Mouse (Mus musculus) NIH3T3 (cell line): Measurements from ENCODE around the gene 2410002F23Rik.
"Not testable (repeated sequence)": the region's sequence is repeated elsewhere in the genome, so short reads cannot be mapped to it uniquely, and the experiment has no call there.

Experiments used
- DNase-seq: peaks from one replicate; pipeline ENCODE4 v3.0.0-alpha.2; 2012; ENCODE audit warnings: low read depth

Gene 2410002F23Rik

GRCm38 (mm10) chr7:44246055-44246983 lies at the start of gene 2410002F23Rik, which contains the start of gene 1700028J19Rik:
TSS of gene 2410002F23Rik (plus strand) at chr7:44246722.
TSS of gene 1700028J19Rik (minus strand) at chr7:44246695.
- DNase-seq = peak; percentile 94

DNA sequence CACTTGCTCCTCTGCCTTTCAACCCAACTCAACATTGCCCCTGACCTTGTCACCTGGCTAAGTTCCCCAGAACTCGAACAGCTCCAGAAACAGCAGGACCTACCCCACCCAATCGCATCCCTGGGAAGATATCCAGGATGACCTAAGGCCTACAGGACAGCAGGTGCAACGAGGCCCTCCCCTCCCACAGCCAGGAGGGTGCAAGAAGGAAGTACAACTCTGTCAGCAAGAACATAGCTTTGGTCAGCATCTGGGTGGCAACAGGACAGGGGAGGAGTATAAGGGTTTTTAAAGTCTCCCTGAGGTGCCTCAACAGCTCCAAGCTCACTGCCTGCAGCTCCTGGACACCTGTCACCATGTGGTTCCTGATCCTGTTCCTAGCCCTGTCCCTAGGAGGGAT lies 48.6 kb upstream of the 2410002F23Rik start, which contains the start of gene Klk1b3:
TSS of gene Klk1b3 (plus strand) at position 301 of the 400 bp plus-strand sequence.
- DNase-seq = no peak

GRCm38 (mm10) chr7:44207135-44207534 lies 39.4 kb upstream of the 2410002F23Rik start, which contains the start of gene Klk1b4:
TSS of gene Klk1b4 (plus strand) at chr7:44207435.
- not testable (repeated sequence) for DNase-seq

GRCm38 (mm10) chr7:44208307-44208706 lies 38.2 kb upstream of the 2410002F23Rik start:
- no peak for DNase-seq

DNA sequence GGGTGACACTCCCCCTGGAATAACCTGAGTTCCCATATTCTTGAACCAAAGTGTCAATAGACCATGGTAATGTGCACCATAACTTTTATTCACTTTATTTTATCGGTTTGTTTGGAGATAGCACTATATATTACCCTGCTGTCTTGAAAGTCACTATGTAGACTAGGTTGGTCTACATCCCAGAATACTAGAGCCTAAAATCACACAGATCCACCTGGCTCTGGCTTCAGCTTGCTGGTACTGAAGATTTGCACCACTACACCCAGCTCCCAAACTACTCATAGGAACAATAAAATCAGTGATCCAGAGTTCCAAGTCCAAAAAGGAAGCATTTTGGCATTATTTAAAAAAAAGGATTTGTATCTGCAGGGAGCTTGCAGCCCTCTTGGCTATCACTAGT lies 30.9 kb upstream of the 2410002F23Rik start, which contains the start of gene Klk1b5:
TSS of gene Klk1b5 (plus strand) at position 301 of the 400 bp plus-strand sequence.
- DNase-seq = no peak

DNA sequence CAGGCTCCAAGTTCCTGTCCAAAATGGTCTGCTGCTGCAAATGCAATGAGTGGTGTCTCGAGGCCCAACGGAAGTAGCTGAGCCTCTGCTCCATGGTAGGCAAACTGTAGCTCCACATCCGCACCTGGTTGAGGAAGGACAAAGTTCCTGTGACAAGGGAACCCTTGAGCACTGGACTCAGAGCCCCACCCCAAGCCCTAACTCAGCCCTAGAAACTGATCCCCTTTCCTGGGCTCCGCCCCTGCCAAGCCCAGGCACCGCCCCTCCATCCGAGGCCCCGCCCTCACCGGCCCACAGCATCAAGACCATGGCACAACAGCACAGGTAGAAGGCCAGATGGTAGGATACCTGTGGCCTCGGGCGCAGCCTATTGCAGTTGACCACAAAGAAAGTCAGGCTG lies 24.9 kb upstream of the 2410002F23Rik start:
- not testable (repeated sequence) for DNase-seq

DNA sequence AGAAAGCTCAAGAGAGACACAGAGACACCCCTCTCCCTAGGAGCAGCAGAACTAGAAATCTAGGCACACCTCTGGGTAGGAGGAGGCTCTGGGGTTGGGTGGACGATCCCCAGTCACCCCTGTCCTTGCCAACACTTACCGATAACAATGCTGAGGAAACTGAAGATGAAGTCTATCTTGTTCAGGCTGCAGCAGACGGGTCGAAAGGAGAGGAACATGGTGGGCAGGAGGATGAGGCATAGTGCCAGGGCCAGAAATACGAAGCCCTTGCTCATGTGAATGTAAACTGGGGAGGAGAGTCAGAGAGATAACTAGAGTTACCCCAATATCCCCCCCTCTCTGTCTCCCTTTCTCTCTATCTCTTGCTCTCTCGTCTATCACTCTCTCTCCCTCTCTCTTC lies 24.2 kb upstream of the 2410002F23Rik start:
- DNase-seq = not testable (repeated sequence)

- no peak for DNase-seq
Measured at GRCm38 (mm10) chr7:44225076-44225475, 21.4 kb upstream of the 2410002F23Rik start, which contains the start of gene Klk1. TSS of gene Klk1 (plus strand) at chr7:44225360.

DNA sequence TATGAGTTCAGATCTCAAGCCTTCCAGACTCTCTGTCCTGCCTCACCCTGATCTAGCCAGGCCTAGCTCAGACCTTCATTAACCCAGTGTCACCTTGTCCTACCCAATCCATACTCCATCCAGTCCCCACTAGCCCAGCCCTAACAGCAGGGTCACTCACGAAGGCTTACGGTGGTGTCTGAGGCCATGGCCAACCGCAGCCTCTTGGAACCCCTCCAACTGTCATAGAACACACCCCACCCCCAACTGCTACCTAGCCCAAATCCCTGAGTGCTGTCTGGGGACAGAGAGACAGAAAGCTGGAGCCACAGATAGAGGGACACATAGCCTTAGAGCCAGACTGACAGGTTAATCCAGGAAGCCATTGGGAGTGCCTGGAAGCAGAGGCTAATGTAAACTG lies 10.6 kb upstream of the 2410002F23Rik start, which contains the start of gene Gm36864:
TSS of gene Gm36864 (plus strand) at position 269 of the 400 bp plus-strand sequence.
- DNase-seq = no peak

- DNase-seq = no peak
Measured at GRCm38 (mm10) chr7:44239913-44240312, 6.6 kb upstream of the 2410002F23Rik start.

DNA sequence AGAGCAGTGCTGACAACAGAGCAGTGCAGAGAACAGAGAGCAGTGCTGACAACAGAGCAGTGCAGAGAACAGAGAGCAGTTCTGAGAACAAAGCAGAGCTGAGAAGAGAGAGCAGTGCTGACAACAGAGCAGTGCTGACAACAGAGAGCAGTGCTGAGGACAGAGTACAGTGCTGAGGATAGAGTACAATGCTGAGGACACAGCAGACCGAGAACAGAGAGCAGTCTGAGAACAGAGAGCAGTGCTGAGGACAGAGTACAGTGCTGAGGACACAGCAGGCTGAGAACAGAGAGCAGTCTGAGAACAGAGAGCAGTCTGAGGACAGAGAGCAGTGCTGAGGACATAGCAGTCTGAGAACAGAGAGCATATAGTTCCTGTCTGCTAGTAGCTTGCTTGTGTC lies 5.8 kb upstream of the 2410002F23Rik start:
- DNase-seq = no peak

DNA sequence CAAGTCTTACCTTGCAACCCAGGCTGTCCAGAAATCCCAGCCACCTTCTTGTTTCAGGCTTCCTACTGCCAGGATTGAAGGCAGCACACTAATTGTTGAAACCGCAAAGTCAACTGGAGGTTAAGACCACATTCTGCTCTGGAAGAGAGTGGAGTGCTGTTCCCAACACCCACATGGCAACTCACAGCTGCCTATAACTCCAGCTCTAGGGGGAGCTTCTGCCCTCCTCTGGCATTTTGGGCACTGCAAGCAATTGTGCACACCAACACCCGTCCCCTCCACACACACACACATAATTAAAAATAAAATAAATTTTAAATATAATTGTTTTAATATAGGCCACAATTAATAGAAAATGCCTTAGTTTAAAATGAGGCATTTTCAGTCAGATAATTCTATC lies 5.4 kb upstream of the 2410002F23Rik start:
- no peak for DNase-seq

- DNase-seq = no peak
Measured at GRCm38 (mm10) chr7:44244080-44244479, 2.4 kb upstream of the 2410002F23Rik start.

- DNase-seq = peak; percentile 67
Measured at GRCm38 (mm10) chr7:44246984-44247470, 505 bp downstream of the 2410002F23Rik start.

GRCm38 (mm10) chr7:44247971-44248370 lies 1.4 kb downstream of the 2410002F23Rik start:
- DNase-seq = no peak

DNA sequence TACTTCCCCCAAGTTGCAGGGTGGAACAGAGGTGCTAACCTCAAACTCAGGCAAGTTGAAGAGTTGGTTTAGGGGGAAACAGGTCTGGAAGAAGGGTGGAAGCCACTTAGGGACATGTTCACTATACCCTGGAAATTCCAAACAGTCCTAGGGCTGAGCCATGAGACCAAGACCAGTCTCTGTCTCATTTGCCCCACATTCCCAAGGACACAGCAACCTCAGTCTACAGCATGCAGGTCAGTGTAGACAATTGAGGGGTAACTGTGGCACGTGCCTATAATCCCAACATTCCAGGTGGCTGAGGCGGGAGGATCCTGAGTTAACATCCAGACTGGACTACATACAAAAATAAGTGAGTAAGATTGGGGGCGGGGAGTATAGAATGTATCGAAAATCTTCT lies 2.7 kb downstream of the 2410002F23Rik start:
- DNase-seq = no peak

- DNase-seq = not testable (repeated sequence)
Measured at GRCm38 (mm10) chr7:44250732-44251275, 4.3 kb downstream of the 2410002F23Rik start.

DNA sequence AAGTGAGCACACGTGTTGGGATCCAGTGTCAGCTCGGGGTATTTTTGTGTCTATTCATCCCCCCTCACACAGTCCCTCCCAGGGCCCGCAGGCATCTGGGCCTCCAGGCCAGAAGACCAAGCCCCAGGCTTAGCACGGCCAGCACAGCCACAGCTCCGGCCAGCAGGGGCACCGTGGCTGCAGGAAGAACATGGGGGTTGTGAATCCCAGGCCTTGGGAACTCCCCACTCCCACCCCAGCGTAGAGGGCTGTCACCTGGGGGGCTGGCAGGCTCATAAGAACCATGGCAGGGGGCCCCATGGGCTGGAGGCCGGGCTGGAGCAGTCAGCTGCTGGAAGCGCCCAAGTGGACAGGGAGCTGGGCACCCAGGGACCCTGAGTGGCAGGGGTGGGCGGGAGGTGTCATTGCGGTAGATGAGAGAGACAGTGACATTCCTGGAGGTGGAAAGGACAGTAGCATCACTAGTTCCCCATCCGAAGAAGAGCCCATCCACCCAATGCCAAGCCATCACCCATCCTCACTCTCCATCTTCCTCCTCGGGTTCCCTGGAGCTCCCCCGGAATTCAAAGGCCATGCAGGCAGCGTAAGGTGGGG lies 6.6 kb downstream of the 2410002F23Rik start:
- DNase-seq = no peak

GRCm38 (mm10) chr7:44254930-44255329 lies 8.4 kb downstream of the 2410002F23Rik start:
- DNase-seq = no peak

DNA sequence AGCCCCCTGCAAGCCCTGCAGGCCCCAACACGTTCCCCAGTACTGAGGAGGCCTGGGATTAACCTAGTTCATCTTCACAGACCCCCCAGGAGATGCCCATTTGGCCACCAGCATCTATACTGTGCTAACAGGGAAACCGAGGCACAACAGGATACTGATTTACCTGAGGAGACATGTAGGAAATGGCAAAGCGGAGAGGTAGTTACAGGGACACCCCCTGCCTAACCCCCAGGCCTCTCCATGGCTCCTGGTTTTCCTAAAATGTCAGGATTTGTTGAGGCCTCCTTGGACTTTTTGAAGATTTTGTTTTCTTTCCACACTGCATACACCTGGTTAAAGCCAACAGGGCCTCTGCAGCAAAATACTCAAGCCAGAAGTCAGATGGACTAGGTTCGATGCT lies 10.8 kb downstream of the 2410002F23Rik start, which contains the start of gene Acp4:
TSS of gene Acp4 (minus strand) at position 101 of the 400 bp plus-strand sequence.
- no peak for DNase-seq

DNA sequence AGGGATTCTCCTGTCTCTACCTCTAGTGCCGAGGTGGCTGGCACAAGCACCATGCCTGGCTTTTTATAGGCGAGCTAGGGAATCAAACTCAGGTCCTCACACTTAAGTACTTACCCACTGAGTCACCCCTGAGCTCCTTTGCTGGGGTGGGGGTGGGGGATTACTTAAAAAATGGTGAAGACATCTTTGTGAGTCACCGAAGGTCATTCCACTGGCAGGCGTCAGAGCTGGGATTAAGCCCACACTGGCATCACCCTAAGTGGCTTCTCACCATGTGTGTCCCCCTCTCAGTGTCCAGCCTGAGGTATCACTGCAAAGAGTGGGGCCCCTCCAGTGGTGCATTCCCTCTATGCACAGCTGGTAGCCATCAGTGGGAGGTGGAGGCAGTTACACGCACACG lies 13.9 kb downstream of the 2410002F23Rik start:
- peak; percentile 59 for DNase-seq

DNA sequence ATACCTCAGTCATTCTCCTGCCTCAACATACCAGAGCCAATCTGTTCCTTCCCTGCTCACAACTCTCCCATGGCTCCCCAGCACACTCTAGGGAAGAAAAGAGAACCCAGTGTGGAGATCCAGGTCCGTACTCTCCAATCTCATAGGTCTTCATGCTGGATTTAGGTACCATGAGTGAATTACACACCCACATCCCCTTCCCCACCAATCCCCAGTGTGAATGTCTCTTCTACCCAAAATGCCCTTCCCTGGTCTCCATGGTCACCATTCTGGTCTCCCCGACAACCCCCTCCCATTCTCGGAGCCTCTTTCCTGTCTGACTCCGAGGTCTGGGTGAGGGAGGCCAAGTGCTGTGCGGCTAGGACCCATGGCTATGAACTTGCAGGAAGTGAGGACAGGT lies 14.6 kb downstream of the 2410002F23Rik start, which contains the start of gene Gm15517:
TSS of gene Gm15517 (plus strand) at position 301 of the 400 bp plus-strand sequence.
- no peak for DNase-seq
